Mouse (Mus musculus): ENCODE measurements around the gene Tmem19.

GRCm38 (mm10) chr10:115363151-115363550, 850 bp upstream of the Tmem19 start:
- TF ChIP-seq CTCF (IDR thresholded peaks at IDR 0.05; ENCODE audit: insufficient read depth, low read depth, low read length) (no peak), POLR2A (IDR thresholded peaks at IDR 0.05; ENCODE audit: insufficient read depth, low read depth, low read length) (no peak)
